Mouse (Mus musculus) hindbrain, embryonic 14.5 days (tissue): ENCODE results near the gene Tmem238l. TPM values are rescaled to one million over a fixed set of nuclear protein-coding genes. Genes with fewer than 3 reads are reported as not detected.

ENCODE experiments used
- ATAC-seq: fragments of 200-750 bp; cut with Nextera tagmentation; 2 replicates; pipeline ENCODE4 v1.8.0; 2017; ENCODE audit warnings: moderate number of reproducible peaks, mild to moderate bottlenecking, moderate TSS enrichment, moderate library complexity; ENCODE audit not compliant: low FRiP score
- DNase-seq: peaks from one replicate; pipeline ENCODE4 v3.0.0-alpha.2; 2015; ENCODE audit warnings: low spot score
- H3K27ac ChIP-seq: fragments of 300-500 bp; sonication (generic); 2 replicates; pipeline ENCODE4 v1.5.1; 2014; ENCODE audit warnings: mild to moderate bottlenecking, moderate library complexity
- H3K27me3 ChIP-seq: fragments of 300-500 bp; sonication (generic); 2 replicates; pipeline ENCODE4 v1.6.1; 2014; ENCODE audit warnings: mild to moderate bottlenecking, low read length, mixed read lengths; ENCODE audit not compliant: control insufficient read depth, insufficient read depth
- H3K36me3 ChIP-seq: fragments of 300-500 bp; sonication (generic); replicated peaks from 2 replicates; pipeline ENCODE4 v1.6.1; 2014; ENCODE audit not compliant: control insufficient read depth, insufficient read depth
- H3K4me1 ChIP-seq: fragments of 300-500 bp; sonication (generic); replicated peaks from 2 replicates; pipeline ENCODE4 v1.6.1; 2014; ENCODE audit warnings: antibody characterized with exemption, low read length, mixed read lengths; ENCODE audit not compliant: control insufficient read depth, insufficient read depth
- H3K4me2 ChIP-seq: fragments of 300-500 bp; sonication (generic); replicated peaks from 2 replicates; pipeline ENCODE4 v1.6.1; 2014; ENCODE audit warnings: mild to moderate bottlenecking, moderate library complexity
- H3K4me3 ChIP-seq: fragments of 300-500 bp; sonication (generic); replicated peaks from 2 replicates; pipeline ENCODE4 v1.5.1; 2014; ENCODE audit warnings: mild to moderate bottlenecking, low read length
- H3K9ac ChIP-seq: fragments of 300-500 bp; sonication (generic); 2 replicates; pipeline ENCODE4 v1.6.1; 2014
- H3K9me3 ChIP-seq: fragments of 300-500 bp; sonication (generic); 2 replicates; pipeline ENCODE4 v1.6.1; 2016; ENCODE audit warnings: low read length; ENCODE audit not compliant: control insufficient read depth
- WGBS: fragments of 180-500 bp; shearing (Covaris S2); extraction: QIAGEN DNeasy Blood & Tissue Kit; methylation state at CpG from one replicate; pipeline ENCODE4 v1.1.7; 2014; 5-methylcytosine and 5-hydroxymethylcytosine counted together
- polyA plus RNA-seq: library from polyadenylated mRNA; unstranded; fragments of >200 nt; fragmentation: Nextera tagmentation; extraction: Ambion mirVana; gene quantifications from 2 replicates; pipeline ENCODE4 v1.2.1, GENCODE M21; 2014

Tmem238l gene
- polyA plus RNA-seq, 1 experiment from 2014 or later = not detected

GRCm38 (mm10) chr11:67010430-67010829 is 54.0 kb downstream of the Tmem238l start:
- ATAC-seq (peak; percentile 48; the same call in 1 of the 2 replicates), DNase-seq (peak; percentile 55)
- Histone ChIP-seq H3K27ac (no peak overlapping the region), H3K4me3 (no peak overlapping the region), H3K9me3 (no peaks in the 10 kb centered on the region), H3K9ac (no peak overlapping the region), H3K4me2 (no peak overlapping the region), H3K4me1 (peaks cover 22% of the 10 kb centered on the region; the same call in 1 of the 2 replicates), H3K27me3 (no peaks in the 10 kb centered on the region), H3K36me3 (no peaks in the 10 kb centered on the region)
- 15% methylated on average over 8 of the region's 8 CpGs for WGBS

GRCm38 (mm10) chr11:67011635-67012034 is 55.2 kb downstream of the Tmem238l start:
- H3K4me2 ChIP-seq = no peak overlapping the region
- ATAC-seq (no peak), DNase-seq (no peak)
- peaks cover 22% of the 10 kb centered on the region; the same call in 1 of the 2 replicates for H3K4me1 ChIP-seq
- no peak overlapping the region for H3K9ac ChIP-seq
- no peaks in the 10 kb centered on the region for H3K9me3 ChIP-seq
- no peaks in the 10 kb centered on the region for H3K27me3 ChIP-seq
- H3K36me3 ChIP-seq = no peaks in the 10 kb centered on the region
- H3K4me3 ChIP-seq = no peak overlapping the region
- WGBS = 19% methylated on average over 4 of the region's 4 CpGs
- no peak overlapping the region for H3K27ac ChIP-seq

Other genes with a start within 250 kb of the Tmem238l start
- 1.2 and 1.6 TPM in 2 replicates for gene Pirt, start 44.7 kb upstream of the Tmem238l start, polyA plus RNA-seq
- 0.59 and 1.1 TPM in 2 replicates for gene Tmem220, start 68.5 kb downstream of the Tmem238l start, polyA plus RNA-seq
- gene Adprm, start 96.0 kb downstream of the Tmem238l start, polyA plus RNA-seq = 32.4 and 37.0 TPM in 2 replicates
- gene Sco1, start 96.0 kb downstream of the Tmem238l start, polyA plus RNA-seq = 10.2 and 11.7 TPM in 2 replicates
- gene Myh3, start 121.7 kb downstream of the Tmem238l start, polyA plus RNA-seq = 0.17 and 0.23 TPM in 2 replicates
- 0.30 and 0.43 TPM in 2 replicates for gene Myh2, start 214.4 kb downstream of the Tmem238l start, polyA plus RNA-seq
- 0.13 and 0.18 TPM in 2 replicates for gene Myh1, start 243.4 kb downstream of the Tmem238l start, polyA plus RNA-seq